Mouse (Mus musculus): ENCODE data around the gene Slc35g1. TPM values are rescaled to one million over a fixed set of nuclear protein-coding genes. Genes with fewer than 3 reads are reported as not detected.

The Slc35g1 gene
- polyA plus RNA-seq (2012; rRNA removed): 1.6 and 1.8 TPM in 2 replicates

DNA sequence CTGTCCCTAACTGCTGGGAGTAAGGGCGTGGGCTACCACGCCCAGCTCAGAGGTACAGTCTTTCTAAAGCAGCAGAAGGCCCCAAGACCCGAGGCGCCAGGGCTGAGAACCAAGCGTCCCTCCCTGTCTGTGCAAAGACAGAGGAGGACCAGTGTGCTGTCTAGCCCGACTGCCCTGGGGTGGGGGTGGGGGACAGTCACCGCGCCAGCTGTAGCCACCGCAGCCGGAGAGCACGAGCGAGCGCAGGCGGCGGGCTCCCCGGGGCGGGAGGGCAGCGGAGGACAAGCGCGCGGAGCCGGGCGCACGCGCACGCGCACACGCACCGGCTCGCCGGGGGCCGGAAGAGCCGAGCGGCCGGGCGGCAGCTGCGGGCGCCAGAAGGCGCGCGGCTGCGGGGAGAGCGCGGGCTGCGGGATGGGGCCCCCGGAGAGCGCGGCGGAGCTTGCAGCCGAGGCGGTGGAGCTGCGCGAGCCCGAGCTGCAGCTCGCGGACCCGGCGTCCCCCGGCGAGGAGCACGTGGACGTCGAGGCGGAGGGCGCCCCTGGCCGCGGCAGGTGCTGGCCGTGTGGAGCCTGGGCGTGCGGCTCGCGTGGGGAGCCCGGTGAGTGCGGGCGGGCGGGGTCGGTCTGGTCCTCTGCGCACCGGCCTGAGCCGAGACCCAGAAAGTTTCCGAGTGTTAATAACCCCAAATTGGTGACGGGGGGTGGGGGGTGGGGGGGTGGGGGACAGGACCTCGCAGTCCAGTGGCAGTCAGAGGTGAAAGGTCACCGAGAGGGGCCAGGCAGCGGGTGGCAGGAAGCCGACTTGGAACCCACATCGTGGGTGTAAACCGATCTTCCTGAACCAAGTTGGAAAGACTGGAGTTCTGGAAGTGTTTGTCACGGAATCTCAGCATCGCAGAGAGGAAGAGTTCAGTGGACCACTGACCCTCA is at the start of gene Slc35g1:
Slc35g1 (plus strand) TSS at position 280 of the 932 bp plus-strand sequence.
- Histone ChIP-seq H3K36me3 (ENCODE audit: control insufficient read depth, insufficient read depth, low read length) (no peaks in the 10 kb centered on the region), H3K27ac (ENCODE audit: control insufficient read depth, insufficient read depth, low read depth, low read length) (0 out of 2 replicates have a peak within 1 kb of the TSS, but pooled peaks have one; percentile 54), H3K4me3 (ENCODE audit: control insufficient read depth, low read depth, low read length) (peak within 1 kb of the TSS; percentile 93), H3K4me1 (ENCODE audit: control insufficient read depth, insufficient read depth, low read length) (peaks cover 7% of the 10 kb centered on the region), H3K27me3 (ENCODE audit: control insufficient read depth, insufficient read depth, low read length) (no peaks in the 10 kb centered on the region)
- TF ChIP-seq POLR2A (IDR thresholded peaks at IDR 0.05; ENCODE audit: control insufficient read depth, low read depth, low read length) (peak; percentile 18; the same call in 1 of the 2 replicates), CTCF (IDR thresholded peaks at IDR 0.05; ENCODE audit: control insufficient read depth, insufficient read depth, insufficient replicate concordance, low read depth, low read length) (no peak)

DNA sequence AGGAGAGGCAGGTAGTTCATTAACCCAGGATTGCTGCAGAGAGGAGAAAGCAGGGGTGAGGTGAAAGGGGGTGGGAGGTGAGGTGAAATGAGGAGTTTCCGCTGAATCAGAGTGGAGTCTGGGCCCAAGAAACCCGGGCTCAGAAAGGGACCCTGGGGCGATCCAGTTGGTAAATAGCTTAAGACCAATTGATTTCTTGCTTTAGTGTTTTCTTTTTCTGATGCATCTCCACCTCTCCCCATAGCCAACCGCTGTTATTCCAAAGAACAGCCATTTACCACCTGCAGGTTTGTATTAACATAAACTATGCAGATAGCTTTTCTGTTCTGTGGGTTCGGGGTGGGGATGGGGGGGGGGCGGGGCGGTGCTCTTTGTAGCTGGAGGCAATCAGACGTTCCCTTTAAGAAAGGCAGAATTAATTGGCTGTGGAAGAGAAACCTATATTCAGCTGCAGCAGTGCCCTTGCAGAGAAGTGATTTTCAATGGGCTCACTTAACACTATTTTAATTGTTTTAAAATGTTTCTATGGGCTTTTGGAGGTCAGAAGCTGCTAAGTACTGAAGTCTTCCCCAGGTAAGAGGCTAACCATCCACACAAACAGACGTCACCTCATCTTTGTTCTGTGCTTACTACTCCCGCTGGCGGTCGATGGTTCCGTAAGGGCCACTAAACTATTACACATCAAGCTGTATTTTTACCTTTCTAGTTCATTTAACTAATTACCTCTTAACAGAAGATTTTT is 47.3 kb upstream of the Slc35g1 start:
- Histone ChIP-seq H3K4me3 (ENCODE audit: control insufficient read depth, low read depth, low read length) (no peak overlapping the region), H3K4me1 (ENCODE audit: control insufficient read depth, insufficient read depth, low read length) (no peaks in the 10 kb centered on the region), H3K27ac (ENCODE audit: control insufficient read depth, insufficient read depth, low read depth, low read length) (no peak overlapping the region)

DNA sequence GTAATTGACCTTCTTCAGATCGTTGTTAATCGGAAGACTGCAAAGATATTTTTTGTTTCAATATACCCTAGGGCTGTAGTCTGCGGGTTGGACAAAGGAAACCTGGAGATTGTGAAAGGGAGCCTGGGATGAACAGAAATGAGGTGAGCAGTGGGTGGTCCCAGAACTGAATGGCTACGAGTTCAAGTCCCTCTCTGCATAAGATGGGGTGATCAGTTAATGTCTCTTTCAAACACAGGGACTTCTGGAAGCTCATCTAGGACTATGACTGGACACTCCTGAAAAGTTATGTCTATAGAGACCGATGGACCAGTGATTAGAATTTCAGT is 46.8 kb upstream of the Slc35g1 start:
- H3K27ac ChIP-seq (ENCODE audit: control insufficient read depth, insufficient read depth, low read depth, low read length): no peak overlapping the region
- no peaks in the 10 kb centered on the region for H3K4me1 ChIP-seq (ENCODE audit: control insufficient read depth, insufficient read depth, low read length)
- no peak overlapping the region for H3K4me3 ChIP-seq (ENCODE audit: control insufficient read depth, low read depth, low read length)

More for the DNA sequence above, 47.3 kb upstream of the Slc35g1 start:
- Histone ChIP-seq H3K36me3 (ENCODE audit: control insufficient read depth, insufficient read depth, low read length) (no peaks in the 10 kb centered on the region), H3K27me3 (ENCODE audit: control insufficient read depth, insufficient read depth, low read length) (no peaks in the 10 kb centered on the region)
- TF ChIP-seq CTCF (IDR thresholded peaks at IDR 0.05; ENCODE audit: control insufficient read depth, insufficient read depth, insufficient replicate concordance, low read depth, low read length) (no peak), POLR2A (IDR thresholded peaks at IDR 0.05; ENCODE audit: control insufficient read depth, low read depth, low read length) (no peak)

DNA sequence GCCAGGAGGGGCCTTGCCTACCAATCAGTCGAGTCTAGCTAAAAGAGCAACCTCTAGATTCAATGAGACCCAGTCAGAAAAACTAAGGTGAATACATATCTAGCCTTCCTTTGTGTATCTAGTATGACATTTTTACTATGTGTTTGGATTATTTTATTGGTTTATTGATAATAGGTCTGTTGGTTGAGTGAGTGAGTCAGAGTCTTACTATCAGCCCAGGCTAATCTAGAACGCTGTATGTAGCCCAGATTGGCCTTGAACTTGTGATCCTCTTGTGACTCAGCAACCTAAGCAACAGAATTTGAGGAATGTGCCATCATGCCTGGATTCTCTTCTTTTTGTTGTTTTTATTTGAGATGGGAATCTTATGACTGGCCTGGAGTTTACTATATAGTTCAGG is 44.6 kb upstream of the Slc35g1 start:
- no peak for TF ChIP-seq POLR2A (IDR thresholded peaks at IDR 0.05; ENCODE audit: control insufficient read depth, low read depth, low read length)
- TF ChIP-seq CTCF (IDR thresholded peaks at IDR 0.05; ENCODE audit: control insufficient read depth, insufficient read depth, insufficient replicate concordance, low read depth, low read length): no peak
- H3K27me3 ChIP-seq (ENCODE audit: control insufficient read depth, insufficient read depth, low read length): no peaks in the 10 kb centered on the region
- H3K27ac ChIP-seq (ENCODE audit: control insufficient read depth, insufficient read depth, low read depth, low read length): no peak overlapping the region

More for the DNA sequence above, 46.8 kb upstream of the Slc35g1 start:
- H3K36me3 ChIP-seq (ENCODE audit: control insufficient read depth, insufficient read depth, low read length): no peaks in the 10 kb centered on the region
- no peaks in the 10 kb centered on the region for H3K27me3 ChIP-seq (ENCODE audit: control insufficient read depth, insufficient read depth, low read length)
- TF ChIP-seq CTCF (IDR thresholded peaks at IDR 0.05; ENCODE audit: control insufficient read depth, insufficient read depth, insufficient replicate concordance, low read depth, low read length) (no peak), POLR2A (IDR thresholded peaks at IDR 0.05; ENCODE audit: control insufficient read depth, low read depth, low read length) (no peak)

DNA sequence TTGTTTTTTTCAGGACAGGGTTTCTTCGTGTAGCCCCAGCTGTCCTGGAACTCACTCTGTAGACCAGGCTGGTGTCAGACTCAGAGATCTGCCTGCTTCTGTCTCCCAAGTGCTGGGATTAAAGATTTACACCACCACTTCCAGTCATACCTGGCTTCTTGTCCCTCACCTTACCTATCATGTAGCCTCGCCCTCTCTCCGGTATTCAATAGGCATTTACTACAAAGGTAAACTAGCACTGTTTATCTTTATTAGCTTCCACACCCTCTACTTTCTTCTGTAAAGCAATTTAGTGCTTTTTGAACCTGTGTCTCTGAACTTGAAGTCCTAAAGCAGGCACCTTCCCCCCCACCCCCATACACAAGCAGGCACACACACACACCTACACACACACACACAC is 44.1 kb upstream of the Slc35g1 start:
- TF ChIP-seq POLR2A (IDR thresholded peaks at IDR 0.05; ENCODE audit: control insufficient read depth, low read depth, low read length) (no peak), CTCF (IDR thresholded peaks at IDR 0.05; ENCODE audit: control insufficient read depth, insufficient read depth, insufficient replicate concordance, low read depth, low read length) (no peak)

More for the DNA sequence above, 44.6 kb upstream of the Slc35g1 start:
- Histone ChIP-seq H3K4me3 (ENCODE audit: control insufficient read depth, low read depth, low read length) (no peak overlapping the region), H3K36me3 (ENCODE audit: control insufficient read depth, insufficient read depth, low read length) (no peaks in the 10 kb centered on the region), H3K4me1 (ENCODE audit: control insufficient read depth, insufficient read depth, low read length) (no peaks in the 10 kb centered on the region)

DNA sequence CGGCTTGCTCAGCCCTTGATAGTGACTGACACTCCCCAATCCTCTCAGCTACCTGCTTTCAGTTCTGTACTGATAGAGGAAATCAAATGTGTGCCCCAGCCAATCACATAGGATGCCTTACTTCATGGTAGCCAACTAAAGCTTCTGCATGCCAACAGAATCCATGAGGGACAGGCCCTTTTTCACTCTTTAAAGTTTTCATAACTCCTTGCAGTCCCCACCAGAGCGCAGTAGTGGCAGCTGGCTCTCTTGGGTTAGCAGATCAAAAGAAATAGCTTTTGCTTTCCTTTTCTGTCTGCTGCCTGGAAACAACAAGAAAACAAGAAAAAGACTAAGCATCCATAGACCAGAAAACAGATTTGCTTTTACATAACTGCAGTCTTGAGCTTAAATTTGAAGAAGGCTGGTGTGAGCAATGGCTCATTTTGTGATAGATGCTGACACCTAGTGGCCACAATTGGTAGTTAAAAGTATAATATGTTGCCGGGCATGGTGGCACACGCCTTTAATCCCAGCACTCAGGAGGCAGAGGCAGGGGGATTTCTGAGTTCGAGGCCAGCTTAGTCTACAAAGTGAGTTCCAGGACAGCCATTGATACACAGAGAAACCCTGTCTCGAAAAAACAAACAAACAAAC is 43.2 kb upstream of the Slc35g1 start:
- TF ChIP-seq POLR2A (IDR thresholded peaks at IDR 0.05; ENCODE audit: control insufficient read depth, low read depth, low read length) (no peak), CTCF (IDR thresholded peaks at IDR 0.05; ENCODE audit: control insufficient read depth, insufficient read depth, insufficient replicate concordance, low read depth, low read length) (no peak; the same call in 1 of the 2 replicates)
- no peak overlapping the region for H3K4me3 ChIP-seq (ENCODE audit: control insufficient read depth, low read depth, low read length)
- no peaks in the 10 kb centered on the region for H3K4me1 ChIP-seq (ENCODE audit: control insufficient read depth, insufficient read depth, low read length)
- no peaks in the 10 kb centered on the region for H3K36me3 ChIP-seq (ENCODE audit: control insufficient read depth, insufficient read depth, low read length)
- no peak overlapping the region for H3K27ac ChIP-seq (ENCODE audit: control insufficient read depth, insufficient read depth, low read depth, low read length)
- no peaks in the 10 kb centered on the region for H3K27me3 ChIP-seq (ENCODE audit: control insufficient read depth, insufficient read depth, low read length)

More for the DNA sequence above, 44.1 kb upstream of the Slc35g1 start:
- H3K4me3 ChIP-seq (ENCODE audit: control insufficient read depth, low read depth, low read length): no peak overlapping the region
- H3K4me1 ChIP-seq (ENCODE audit: control insufficient read depth, insufficient read depth, low read length): no peaks in the 10 kb centered on the region
- H3K27me3 ChIP-seq (ENCODE audit: control insufficient read depth, insufficient read depth, low read length): no peaks in the 10 kb centered on the region
- H3K36me3 ChIP-seq (ENCODE audit: control insufficient read depth, insufficient read depth, low read length): no peaks in the 10 kb centered on the region
- H3K27ac ChIP-seq (ENCODE audit: control insufficient read depth, insufficient read depth, low read depth, low read length): no peak overlapping the region

All from testis, adult 2 months (tissue).